Mouse (Mus musculus) inflammation-experienced regulatory T-cells, adult 6 months (primary cell): ENCODE results near the gene Scamp1. TPM values are rescaled to one million over a fixed set of nuclear protein-coding genes. Genes with fewer than 3 reads are reported as not detected.

ENCODE experiments used
- ATAC-seq: one replicate; pipeline ENCODE4 v1.8.0; 2017
- polyA plus RNA-seq, 3 experiments: library from polyadenylated mRNA; unstranded; fragments of 100-300 nt; shearing (Covaris generic); gene quantifications; one replicate each; pipeline ENCODE4 v1.2.1; 2017

The Scamp1 gene
- polyA plus RNA-seq, 3 experiments from 2014 or later, result 1.1 to 2.8 (median 2.7) TPM

DNA sequence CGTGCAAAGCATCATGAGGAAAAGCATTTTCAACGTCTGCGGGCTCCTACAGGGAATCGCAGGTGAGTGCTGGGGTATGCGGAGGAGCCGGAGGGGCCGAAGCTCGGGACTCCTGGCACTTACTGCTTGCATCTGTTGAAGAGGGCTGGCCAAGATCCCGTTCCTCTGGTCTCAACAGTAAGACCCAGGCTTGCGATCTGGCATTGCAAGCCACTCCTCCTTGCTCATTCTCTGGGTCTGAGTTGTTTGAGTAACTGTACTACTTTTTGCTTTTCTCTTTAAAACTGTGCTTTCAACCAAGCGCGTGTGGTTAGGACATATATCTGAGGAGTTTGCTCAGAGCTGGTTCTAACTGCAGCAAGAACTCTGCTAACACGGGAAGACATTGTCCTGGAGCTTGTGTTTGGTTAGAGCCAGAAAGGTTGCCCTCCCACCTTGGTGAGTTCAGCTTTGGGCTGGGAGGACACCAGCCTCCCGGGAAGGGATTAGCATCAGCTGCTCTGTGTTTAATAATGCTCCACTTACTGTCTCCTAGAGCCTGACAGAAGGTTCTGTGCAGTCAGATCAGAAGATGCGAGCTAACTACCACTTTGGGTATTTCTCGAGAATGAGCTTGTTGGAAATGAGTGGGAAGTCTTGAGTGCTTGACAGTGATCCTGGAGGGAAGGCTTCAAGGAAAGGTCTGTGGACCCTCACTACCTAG is 110.9 kb downstream of the Scamp1 start:
- ATAC-seq, result no peak

DNA sequence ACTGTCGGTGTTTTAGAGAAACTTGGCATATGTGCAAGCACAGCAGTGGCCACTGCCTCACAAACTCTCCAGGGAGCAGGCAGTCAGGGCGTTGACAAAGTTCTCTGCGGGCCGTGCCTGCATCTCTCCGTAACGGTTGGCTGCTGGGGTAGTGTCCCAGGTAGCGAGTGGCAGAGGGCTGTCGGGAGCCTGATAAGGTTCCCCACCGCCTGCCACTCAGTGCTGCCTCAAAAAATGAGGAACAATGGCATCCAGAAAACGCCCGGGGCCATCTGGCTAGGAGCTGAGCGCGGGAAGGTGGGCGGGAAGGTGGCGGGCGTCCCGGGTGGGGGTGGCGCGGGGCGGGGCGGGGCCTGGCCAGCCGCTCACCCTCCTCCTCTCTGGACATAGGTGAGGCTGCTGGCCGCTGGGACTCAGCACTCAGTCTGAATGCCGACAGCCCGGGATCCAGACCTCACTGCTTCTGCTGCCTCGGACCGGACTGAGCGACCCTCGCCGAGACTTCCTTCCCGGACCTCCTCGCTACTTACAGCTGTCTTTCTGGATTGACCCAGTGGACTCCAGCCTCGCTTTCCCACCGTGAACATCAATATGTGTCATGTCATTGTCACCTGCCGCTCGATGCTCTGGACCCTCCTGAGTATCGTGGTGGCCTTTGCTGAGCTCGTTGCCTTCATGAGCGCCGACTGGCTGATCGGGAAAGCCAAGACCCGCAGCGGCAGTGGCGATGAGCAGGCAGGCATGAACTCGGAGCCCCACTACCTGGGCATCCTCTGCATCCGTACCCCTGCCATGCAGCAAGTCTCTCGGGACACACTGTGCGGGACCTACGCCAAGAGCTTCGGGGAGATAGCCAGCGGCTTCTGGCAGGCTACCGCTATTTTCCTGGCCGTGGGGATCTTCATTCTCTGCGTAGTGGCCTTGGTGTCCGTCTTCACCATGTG is 111.8 kb downstream of the Scamp1 start:
- no peak for ATAC-seq

DNA sequence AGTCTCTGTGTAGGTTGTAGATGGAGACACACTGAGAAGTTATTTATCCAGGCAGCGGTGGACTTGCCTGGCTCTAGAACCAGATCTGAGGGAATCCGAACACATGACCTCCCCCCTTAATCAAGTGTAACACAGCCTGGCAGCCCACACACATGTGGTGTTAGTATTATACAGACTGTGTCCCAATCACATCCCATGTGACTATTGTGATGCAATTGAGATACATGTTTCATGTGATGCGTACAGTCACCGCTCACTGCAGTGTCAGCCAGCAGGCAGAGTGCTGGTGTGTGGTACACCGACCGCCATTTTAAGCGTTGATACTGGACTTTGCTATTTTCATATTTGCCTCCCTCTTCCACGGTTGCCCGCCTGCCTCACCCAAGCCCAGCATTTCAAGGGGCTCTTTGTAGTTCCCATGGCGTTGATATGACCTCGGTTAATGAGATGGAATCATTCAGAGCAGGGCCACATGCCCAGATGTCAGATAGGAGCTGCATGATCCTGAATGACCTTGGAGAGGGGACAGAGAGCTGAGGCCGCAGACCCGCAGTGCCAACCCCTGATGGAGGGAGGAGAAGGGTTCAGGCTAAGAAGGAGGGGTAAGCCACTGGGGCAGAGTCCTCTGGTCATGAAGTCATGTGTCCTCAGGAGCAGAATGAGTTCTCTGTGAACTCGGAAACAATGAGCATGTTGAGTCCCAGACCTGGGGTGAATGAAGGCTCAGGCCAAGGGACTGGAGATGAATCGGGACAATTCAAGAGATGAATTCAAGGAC is 112.9 kb downstream of the Scamp1 start:
- ATAC-seq, result no peak

DNA sequence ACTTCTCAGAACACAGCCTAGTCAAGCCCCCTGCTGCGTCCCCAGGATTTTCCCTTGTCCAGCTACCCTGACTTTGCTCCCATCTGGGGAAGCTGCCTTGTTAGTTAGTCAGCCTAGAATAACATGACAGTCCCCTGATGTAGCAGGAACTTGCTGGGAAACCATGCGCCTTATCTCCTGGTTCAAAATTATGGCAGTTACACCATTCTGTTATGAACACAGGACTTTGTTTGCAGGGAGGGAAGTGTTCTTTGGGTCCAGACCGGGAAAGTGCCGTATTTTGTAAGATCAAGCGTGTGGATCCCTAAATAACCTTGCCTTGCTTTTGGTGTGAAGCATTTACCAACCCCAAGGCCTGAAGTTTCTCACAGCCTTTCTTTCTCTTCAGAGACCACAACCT is 114.0 kb downstream of the Scamp1 start:
- no peak for ATAC-seq

DNA sequence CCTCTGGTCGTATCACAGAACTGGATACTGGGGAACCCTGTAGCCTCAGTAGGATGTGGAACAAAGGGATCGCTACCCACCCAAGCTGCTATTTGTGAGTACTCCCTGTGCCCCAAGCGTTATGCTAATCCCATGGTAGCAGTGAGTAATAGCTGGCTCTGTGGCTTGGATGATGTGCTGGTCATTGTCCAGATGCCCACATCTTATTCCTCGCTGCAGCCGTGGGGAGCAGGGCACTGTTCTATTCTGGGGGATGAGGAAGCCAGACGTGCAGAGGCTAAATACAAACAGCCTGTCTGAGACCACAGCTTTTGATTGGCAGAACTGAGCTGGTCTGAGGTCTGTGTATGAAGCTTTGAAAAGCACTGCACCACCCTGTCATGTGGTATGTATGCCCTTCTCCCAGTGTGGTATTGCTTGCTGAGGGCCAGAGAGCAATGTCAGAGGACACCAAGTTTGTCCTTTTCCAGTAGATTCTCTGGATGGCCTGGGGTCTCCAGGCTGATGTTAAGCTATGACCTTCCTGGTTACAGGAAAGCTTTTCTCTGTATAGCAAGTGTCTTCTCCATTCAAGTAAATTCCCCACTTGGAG is 116.2 kb downstream of the Scamp1 start:
- ATAC-seq, result no peak

DNA sequence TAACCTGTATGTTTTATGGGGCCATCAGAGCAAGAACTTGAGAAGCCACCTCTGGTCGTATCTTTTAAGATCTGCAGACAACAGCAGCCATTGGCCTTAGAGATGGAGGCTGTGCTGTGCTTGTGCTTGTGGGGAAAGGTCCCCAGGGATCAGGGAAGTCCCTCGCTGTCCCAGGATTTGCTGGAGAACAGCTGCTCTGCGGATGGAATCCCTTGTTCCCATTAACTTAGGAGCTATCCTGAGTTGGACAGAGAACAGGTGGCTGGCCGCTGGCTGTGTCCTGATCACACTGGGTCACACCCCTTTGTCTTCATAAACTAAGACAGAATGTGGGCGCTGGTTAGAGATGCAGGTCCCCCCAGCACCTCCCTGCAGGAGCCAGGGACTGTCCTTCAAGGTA is 117.3 kb downstream of the Scamp1 start:
- ATAC-seq, result no peak

DNA sequence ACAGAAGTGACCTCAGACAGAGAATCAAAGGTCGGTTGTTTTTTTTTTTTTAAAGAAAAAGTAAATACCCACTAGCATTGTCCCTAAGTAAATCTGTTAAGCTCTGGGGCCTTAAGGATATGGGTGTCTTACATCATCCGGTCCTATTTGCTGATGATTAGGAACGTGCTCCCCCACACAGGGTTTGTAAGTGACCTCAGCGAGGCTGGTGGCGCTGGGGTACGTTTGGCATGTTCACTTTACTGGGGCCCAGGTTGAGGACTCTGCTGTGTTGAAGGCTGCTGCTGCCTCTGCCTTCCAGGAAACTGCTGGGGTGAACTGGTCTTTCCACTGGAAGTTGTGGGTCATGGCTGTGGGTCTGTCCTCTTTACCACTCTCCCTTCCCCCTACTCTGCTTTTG is 121.2 kb downstream of the Scamp1 start:
- ATAC-seq, result no peak

DNA sequence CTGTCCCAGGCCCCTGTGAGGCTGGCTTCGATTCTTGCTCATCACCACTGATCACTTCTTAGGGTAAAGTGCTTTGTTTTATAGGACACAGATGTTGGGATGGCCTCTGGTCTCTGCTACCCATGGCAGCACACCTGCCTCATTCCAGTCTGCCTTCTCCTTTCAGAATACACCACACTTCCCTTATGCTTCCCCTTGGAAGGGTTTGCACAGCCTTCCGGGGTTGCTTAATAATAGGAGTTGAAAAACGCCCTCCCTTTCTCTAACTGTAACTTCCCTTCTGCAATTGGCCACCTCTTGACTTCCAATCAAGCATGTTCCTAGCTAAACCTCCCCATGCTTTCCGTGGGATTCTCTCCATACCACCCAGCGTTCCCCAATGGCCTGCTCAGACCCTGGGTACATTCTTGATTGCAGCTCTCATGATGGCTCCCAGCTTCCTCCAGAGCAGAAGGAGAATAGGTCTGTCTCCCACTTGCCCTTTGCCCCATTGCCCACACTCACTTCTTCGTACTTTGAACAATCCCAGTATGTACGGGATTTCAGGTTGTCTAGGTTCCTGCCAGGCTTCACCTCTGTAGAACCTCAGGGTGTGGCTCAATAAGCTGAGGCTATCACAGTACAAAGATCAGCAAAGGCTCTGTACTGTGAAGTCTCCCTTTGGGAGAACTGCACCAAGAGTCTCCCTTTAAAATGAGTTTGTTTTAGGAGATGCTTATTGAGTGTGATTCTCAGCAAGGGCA is 126.0 kb downstream of the Scamp1 start:
- no peak for ATAC-seq

DNA sequence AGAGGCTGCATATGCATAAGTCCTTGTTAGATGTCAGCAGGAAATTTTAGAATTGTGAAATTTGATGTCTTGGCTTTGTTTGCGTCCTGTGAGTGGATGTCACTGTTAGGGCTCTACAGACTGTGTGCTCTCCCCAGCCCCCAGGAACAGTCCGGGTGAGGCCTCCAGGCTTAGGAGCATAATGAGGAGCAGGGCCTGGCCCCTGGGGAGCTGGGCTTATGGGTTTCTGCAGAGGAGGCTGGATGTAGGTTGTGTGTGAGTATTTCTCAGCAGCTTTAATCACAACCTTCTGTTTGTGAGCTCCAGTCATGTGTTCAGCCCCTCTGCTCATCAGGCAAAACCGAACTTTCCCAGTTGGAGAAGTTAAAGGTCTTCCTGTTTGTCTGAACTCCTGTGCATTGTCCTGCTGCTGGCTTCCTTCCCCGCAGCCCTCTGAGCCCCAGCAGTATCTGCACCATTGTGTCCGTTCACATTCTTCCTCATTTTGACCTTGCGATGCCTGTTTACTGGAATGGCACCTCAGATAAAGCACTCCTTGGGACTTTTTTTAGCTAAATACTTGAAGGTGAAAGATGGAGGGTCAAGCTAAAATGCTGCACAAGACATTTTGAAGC is 126.7 kb downstream of the Scamp1 start:
- no peak for ATAC-seq

DNA sequence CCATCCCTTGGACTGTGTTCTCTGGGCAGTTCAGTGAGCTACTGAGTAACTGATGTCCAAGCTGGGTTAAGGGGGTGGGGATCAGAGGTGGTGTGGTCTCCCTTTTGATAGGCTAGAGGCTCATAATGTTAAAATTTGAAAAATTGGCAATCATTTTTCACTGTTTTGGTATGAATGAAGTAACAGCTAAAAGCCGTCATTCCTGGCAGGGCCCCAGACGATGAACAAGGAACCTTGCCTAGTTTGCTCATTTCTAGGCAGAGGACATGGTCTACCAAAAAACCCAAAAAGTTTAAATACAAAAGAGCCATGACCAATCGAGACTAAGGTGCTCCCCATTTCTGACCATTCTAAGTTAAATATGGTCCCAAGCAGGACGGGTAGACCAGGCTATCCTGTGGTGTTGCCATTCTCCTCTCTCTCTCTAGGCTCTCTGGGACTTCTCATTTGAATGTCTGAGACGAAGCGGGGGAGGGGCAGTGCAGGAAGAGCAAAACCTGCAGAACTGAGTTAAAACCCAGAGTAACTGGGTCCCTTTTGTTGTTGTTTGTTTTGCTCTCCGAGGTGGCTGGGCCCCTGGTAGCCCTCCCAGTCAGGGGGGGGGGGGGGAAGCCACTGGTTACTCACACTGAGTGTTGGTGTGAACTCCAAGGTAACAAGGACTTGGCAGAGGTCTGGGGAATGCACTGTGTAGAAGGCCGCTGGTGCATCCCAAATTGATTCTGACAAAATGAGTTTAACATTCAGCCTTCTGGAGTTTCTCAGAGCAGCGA is 129.8 kb downstream of the Scamp1 start:
- ATAC-seq, result no peak

DNA sequence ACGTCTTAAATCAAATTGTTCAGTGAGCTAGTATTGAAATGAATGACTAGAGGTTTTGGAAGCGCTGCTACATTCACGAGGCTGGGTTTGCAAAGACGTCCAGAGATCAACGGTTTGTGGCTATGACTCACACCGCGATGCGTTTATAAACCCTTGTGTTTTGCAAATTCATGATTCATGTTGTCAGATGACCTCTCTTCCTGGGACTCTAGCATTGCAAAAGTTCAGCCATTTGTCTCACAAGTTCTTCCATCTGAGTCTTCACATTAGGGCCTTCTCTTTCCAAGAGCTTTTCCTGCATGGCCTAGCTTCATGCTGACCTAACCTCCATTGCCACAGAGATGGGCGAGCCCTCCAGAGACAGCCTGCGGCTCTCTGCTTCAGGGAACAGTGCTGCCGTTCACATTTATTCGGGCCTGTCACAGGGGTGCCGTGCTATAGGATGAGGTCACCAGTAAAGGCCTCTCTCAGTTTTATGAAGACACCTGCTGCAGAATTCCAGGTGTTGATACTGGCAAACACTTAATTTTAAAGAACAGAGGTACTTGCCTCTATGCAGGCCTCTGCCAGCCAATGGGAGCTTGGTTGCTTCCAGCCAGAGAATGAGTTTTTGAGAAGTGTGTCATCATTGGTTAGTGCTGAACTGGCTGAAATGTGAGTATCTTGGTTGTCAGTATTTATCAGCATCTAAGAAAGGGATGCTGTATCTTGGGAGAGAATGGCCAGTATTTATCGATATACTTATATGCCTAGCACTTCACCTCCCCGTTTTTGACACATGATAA is 131.0 kb downstream of the Scamp1 start:
- ATAC-seq, result no peak

DNA sequence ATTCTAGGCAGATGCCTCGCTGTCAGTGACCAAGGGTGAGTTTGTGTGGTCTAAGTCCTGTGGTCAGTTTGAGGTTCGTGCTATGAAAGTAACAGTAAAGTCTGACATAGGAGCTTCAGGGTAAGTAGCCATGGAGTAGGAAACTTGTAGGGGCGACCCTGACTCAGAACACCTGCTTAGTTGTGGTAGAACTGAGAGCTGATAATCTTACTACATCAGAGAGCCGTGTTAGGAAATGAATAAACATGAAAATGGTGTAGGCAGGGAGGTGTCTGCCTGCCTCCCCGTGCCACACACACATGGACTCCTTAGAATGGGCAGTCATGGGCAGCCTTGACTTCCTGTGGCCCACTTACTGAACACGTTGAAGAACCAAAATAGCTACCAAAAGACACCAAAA is 132.0 kb downstream of the Scamp1 start:
- ATAC-seq, result no peak

DNA sequence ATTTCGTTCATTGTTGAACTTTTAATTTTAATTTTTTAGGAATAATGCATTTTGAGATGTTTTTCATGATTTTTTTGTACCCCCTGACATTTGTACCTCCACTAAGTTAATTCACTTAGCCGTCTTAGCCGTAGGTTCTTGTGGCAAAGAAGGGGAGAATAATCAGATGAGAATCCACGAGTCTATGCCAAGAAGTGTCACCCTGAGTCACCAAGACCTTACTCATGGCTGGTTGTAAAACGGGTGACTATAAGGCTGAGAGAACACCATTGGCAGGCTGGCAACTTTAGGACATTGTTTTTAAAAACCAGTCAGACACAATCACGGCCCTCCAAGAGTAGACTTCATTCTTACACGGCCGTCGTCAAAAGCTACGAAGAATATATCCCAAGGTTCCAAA is 132.8 kb downstream of the Scamp1 start:
- ATAC-seq, result no peak

Other genes starting within 250 kb of the Scamp1 start
- not detected for gene Lhfpl2, start 228.1 kb downstream of the Scamp1 start, polyA plus RNA-seq
- 10 to 100 TPM; 36.2 to 40.6 (median 39.9) TPM for gene Ap3b1, start 73.1 kb upstream of the Scamp1 start, polyA plus RNA-seq